Mouse (Mus musculus) naive thymus-derived CD4-positive, alpha-beta T cell, adult 2 months (primary cell): ENCODE results near the gene Csdc2.
"Not testable (repeated sequence)": the region's sequence is repeated elsewhere in the genome, so short reads cannot be mapped to it uniquely, and the experiment has no call there.

Source experiments
- DNase-seq: peaks from one replicate; pipeline ENCODE4 v3.0.0-alpha.2; 2011; ENCODE audit warnings: low read depth

Csdc2 gene

DNA sequence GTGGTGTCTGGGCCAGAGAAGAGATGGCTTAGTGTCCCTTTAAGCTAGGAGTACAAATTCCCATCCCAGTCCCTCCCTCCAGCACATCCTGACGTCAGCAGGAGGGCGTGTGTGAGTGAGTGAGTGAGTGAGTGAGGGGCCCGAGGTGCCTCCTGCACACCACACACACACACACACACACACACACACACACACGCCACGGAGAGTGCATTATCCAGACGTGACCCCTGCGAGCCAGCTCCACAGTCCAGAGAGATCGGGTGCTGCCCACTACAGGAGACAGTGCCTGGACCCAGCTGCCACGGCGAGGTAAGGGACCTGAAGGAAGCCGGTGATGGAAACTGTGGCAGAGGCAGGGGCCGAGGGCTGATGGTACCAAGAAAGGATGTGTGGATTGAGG lies at the start of gene Csdc2:
Gene Csdc2, plus strand, starts transcription at position 81 of the 400 bp plus-strand sequence.
- DNase-seq, result no peak

DNA sequence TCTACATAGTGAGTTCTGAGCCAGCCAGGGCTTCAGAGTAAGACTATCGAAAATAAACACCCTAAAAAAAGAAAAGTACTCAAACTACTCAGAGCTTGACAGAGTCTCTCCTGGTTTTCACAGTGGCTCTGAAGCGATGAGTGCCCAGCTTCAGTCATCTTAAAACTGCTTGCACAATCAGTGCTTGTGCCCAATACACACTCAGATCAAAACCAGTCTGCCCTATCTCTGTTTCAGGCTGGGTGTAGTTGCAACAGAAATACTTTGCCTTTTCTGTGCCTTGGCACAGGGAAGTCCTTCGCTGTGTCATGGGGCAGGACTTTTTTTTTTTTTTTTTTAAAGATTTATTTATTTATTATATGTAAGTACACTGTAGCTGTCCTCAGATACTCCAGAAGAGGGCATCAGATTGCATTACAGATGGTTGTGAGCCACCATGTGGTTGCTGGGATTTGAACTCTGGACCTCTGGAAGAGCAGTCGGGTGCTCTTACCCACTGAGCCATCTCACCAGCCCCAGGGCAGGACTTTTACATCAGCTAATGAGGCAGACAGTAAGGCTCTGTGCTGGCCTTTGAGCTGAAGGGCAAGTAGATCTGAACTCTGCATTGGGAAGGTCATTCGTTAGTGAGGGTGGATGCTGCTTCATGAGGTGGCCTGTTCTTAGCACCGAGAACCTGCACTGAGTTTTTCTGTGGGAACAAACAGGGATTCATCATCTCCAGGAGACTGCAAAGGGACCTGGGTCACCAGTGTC lies 49.6 kb upstream of the Csdc2 start:
- no peak for DNase-seq

DNA sequence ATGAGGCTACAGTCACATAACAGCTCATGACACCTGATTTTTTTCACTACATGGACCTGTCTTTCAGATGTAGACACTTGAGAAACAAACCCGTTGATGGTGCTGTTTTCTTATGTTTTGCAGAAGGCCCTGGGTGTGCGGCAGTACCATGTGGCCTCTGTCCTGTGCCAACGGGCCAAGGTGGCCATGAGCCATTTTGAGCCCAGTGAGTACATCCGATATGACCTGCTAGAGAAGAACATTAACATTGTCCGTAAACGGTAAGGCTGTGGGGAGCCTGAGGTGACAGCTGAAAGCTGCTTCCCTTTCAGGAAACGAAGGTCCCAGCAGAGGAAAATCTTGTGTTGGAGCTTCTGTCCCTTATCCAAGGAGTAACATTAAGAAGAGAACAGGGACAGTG lies 47.4 kb upstream of the Csdc2 start:
- DNase-seq, result no peak

DNA sequence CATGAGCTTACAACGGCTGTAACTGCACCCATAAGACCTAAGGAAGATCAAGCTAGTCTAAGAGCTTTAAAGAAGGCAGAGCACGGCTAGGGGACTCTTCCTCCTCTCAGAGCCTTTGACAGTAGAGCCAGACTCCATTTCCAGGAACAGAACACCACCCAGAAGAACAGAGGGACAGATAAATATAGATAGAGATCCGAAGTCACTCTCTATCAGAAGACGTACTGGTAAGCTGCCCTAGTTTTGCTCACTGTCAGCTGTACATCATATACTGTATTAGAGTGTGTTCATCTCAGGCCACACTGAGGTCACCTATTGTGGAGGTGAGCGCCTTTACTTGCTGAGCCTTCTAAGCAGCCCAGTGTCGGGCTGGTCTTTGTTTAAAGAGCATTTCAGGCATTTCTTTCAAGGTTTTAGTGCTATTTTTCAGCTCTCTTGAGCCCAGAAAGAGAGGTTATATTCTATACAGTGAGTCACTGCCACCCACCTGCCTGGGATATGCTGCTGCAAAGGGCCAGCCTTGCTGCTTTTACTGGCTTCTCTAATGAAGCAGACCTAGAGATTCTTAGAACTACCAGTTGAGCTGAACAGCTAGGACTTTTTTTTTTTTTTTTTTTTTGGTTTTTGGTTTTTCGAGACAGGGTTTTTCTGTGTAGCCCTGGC lies 45.3 kb upstream of the Csdc2 start:
- no peak for DNase-seq

DNA sequence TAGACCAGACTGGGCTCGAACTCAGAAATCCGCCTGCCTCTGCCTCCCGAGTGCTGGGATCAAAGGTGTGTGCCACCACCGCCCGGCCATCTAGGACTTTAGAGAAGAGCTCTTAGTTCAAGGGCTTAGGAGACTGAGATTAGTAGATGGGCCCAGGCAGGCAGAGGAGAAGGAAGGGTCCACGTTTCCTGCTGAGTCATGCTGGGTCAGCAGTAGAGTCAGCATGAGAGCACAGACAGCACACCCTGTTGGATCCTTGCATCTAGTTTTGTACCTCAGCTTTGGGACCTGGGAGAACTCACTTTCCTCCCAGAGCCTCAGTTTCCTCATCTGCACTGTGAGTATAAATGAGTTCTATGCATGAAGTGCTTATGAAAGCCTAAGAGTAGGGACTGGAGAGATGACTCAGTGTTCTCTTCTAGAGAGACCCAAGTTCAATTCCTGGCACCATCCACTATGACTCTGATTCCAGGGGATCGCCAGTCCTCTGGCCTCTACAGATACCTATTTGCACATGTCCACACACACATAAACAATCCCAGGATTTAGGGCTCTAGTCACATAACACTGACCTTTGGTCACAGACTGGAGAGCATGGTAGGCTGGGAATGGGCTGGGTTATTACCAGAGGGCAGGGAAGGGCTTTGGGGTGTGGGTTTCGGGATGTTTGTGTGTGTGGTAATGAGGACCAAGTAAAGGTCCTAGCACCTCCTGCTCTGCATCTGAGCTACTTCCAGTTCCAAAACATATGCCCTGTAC lies 44.6 kb upstream of the Csdc2 start:
- DNase-seq, result no peak

DNA sequence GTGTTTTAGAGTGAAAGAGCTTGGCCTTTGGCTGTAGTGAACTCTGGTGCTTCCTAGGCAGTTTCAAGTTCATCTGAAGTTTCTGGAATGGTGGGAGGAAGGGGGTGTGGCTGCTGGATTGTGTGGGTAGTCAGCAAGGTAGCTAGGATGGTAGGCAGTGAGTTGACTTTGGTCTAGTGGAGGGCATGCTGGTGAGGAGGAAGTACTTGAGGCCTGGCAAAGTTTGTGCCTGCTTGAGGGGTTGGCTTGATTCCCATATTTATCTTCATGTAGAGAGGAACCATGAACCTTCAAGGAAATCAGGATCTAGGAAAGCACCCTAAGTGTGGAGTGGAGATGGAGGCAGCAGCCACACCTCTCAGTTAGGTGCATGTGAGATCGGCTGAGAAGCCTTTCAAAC lies 42.6 kb upstream of the Csdc2 start:
- DNase-seq, result no peak

DNA sequence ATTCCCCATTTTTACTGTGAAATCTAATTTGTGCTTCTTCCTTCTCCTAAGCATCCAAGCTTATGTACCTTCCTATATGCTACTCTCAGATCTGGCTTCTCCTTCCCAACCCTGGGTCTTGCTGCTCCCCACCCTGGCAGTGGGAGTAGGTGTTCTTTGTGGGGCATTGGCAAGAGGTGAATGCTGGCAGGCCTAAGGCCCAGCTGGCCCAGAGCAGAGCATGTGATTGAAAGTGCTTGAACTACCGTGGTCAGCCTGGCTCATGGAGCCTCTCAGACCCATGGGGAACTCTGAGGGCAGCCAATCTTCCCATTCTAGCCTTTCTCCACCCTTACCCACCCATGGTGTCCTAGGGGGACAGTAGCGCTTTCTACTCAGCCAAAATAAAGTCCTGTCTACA lies 40.2 kb upstream of the Csdc2 start:
- no peak for DNase-seq

DNA sequence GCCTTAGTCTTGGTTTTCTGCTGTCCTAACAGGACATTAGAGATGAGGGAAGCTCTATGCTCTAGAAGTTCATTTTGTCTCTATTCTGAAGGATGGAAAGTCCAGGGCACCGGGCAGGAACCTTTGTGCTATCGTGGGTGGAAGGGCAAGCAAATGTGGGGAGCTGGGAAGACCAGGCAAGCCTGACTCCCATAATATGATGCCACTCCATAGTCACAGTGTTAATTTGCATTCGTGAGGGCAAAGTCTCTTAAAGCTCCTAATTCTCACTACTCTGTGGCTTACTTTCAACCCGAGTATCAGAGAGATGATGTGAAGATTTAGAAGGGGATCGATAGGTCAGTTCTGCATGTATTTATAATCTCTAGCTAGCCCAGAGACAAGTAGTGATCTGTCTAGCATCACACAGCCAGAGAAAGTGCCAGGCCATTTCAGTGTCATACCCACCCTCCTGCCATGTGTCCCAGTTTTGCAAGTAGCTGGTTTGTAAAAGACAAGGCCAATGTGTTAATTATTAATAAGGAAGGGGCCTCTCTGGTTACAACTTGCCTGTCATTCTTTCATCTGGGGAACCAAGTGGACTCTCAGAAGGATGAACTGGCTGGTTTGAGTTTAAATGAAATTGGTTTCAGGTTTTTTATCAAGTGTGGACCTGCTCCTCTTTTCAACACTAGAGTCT lies 38.8 kb upstream of the Csdc2 start:
- DNase-seq, result no peak

DNA sequence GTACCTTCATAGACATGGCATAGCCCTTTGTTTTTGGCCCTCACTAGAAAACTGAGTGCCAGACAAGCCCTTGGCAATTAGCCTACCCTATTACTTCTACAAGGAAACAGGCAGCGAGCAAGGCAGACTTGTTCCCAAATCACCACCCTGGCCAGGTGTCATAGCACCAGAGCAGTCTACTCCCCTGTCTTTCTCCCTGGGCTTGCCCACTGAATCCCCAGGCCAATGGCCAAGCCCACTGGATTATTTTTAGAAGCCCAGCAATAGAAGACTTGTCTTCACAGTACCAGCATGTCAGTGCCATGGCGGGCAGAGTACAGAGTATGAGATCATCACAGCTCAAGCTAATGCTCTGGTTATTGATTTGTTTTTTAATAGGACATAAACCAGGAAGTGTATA lies 37.8 kb upstream of the Csdc2 start:
- no peak for DNase-seq

DNA sequence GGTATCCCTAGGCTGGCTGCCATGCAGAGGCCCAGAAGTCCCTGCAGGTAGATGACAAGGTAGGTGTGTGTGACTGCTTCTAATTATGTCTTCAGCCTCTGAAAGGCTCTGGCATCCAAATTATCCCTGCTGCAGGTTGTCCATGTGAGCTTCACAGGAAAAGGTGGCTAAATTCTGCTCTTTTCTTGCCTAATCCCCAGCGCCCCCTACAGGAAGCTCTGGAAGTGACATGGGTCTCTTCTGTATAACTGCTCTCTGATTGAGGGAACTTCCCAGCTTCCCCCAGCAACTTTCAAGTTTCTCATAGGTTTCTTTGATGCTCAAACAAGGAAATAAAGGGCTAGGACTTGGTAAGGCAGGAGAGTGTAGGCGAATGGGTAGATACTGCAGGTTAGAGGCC lies 31.6 kb upstream of the Csdc2 start:
- peak; percentile 83 for DNase-seq

DNA sequence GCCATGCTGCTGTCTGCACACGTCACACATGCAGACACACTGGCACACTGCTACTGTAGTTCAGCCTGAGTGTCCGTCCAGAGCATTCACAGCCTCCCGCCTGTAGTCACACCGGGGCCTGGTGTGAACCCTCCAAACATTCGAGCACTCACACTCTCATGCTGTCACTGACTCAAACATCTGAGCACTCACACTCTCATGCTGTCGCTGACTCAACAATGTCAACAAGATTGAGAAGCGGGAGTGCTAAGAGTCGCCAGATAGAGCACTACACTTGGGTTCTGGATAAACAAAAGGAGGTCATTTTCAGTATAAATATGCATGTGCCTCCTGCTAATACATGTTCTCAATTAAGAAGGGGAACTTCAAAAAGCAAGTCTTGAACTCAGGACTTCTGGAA lies 28.6 kb upstream of the Csdc2 start:
- no peak for DNase-seq

DNA sequence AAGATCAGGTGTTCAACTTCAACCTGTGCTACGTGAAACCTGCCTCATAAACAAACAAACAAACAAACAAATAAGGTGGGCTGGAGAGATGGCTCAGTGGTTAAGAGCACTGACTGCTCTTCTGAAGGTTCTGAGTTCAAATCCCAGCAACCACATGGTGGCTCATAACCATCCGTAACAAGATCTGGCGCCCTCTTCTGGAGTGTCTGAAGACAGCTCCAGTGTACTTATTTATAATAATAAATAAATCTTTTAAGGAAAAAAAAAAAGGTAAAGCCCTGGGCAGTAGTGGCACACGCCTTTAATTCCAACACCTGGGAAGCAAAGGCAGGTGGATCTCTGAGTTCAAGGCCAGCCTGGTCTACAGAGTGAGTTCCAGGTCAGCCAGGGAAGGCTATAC lies 27.8 kb upstream of the Csdc2 start:
- not testable (repeated sequence) for DNase-seq

DNA sequence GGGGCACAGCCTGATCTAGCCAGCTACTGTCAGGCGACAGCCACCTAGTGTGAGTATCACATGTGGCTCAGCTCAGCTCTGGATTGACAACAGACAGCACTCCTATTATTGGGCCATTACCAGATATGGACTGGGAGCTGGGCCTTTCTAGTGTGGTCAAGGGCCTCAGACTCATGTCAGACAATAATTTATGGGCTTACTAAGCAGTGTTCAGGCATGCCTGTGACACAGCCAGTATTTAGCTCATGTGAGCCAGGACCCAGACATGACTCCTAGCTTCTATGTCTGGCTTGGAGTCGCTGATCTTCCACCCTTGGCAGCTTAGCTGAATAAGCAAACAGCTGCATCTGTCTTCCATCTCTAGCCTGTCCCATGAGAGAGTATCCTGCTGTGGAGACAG lies 24.1 kb upstream of the Csdc2 start:
- DNase-seq, result no peak

DNA sequence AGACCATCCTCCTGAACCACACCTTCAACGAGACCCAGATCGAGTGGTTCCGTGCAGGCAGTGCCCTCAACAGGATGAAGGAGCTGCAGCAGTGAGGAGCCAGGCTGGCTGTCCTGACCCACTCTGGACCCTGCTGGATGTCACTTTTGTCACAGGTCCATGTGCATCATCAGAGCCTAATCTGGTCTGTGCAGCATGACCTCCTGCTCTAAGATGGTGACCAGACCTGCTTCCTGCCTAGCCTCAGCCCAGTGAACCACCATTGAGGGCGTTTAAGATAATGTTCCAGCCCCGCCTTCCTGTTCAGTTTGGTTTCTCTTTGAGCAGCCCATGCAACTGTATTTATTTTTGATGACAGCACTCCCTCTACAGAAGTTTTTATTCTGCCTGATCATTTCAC lies 21.9 kb upstream of the Csdc2 start:
- no peak for DNase-seq

DNA sequence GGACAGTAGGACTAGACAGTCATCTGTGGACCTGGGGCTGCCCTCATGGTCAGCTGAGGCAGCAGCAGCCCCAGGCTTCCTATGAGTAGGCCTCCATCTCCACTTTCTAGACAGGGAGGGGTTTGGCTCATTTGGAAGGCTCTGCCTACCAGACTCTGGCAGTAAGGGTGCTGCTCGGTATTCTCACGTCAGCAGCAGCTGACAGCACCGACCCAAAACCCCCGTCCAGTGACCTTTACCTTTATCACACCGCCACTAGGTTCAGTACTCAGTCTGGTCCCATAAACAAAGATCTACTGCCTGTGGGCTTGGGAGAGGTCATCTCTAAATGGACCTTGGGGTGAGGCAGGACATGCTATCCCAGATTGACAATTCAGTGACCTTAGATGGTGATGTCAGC lies 20.9 kb upstream of the Csdc2 start:
- DNase-seq, result no peak

DNA sequence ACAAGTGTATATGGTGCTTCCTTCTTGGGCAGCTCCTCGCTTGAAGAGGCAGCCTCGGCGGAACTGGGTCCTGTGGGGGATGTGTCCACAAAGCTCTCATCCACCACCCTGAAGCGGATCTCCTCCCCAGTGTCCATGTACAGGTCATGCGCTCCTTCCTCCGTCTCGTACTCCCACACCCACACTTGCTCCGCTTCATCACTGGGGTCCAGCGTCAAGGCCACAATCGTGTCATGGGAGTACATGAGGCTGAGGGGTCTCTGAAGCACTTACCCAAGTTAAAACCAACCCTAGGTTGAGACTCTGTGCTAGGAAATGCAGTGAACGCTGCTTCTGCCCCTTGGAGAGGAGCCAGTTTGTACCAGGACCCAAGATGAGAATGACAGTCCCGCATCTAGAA lies 19.4 kb upstream of the Csdc2 start:
- DNase-seq, result no peak

DNA sequence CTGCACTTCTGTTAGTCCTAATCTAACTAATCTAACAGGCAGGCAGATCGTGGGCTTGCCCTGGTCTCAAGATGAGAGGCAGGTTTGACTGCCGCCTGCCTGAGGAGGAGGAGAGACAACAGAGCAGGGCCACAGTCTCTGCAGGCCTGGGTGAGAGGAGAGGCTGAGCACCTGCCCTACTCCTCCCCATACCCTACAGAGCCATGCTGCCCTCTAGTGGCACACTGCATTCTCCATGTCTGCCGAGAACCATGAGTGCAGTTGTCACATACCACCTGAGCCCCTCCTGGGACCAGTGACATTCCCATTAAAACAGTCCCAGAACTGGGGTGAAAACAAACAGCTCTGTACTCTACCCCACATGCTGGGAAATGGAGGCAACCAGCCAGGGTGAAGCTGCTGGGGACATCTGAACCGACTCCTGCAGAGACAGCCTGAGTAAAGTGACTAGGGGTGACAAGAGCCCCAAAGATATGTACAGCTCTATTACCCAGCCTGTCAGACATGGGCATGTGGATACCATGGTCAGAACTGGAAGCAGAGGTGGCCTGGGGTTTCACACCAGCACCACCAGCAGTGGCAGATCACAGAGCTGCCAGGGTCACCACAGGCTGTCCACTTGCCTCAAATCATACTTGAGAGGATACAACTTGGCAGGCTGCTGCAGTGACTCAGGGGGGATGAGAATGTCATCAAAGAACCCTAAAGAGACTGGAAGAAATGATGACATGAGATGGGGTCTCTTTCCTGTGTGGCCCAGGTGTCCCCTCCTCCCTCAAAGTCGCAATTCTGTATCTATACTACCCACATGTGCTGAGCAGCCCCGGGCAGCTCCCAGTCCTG lies 18.7 kb upstream of the Csdc2 start:
- peak; percentile 81 for DNase-seq

DNA sequence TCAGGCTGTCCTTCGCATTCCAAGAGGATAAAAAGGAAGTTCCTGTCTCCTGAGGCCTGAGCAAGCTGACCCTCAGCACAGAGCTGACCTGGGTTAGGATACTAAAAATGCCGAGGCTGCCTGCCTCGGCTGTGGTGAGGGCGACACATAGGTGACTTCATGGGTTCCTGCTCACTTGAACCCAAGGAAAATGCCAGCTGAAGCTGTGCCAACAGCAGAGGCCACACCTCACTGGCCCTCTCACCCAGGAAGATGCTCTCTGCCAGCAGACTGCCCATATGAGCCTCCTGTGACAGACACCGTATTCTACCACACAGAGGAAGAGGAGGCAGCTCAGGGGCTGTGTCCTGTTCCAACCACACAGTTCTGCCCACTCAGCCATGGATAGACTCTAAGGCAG lies 17.5 kb upstream of the Csdc2 start:
- DNase-seq, result no peak

DNA sequence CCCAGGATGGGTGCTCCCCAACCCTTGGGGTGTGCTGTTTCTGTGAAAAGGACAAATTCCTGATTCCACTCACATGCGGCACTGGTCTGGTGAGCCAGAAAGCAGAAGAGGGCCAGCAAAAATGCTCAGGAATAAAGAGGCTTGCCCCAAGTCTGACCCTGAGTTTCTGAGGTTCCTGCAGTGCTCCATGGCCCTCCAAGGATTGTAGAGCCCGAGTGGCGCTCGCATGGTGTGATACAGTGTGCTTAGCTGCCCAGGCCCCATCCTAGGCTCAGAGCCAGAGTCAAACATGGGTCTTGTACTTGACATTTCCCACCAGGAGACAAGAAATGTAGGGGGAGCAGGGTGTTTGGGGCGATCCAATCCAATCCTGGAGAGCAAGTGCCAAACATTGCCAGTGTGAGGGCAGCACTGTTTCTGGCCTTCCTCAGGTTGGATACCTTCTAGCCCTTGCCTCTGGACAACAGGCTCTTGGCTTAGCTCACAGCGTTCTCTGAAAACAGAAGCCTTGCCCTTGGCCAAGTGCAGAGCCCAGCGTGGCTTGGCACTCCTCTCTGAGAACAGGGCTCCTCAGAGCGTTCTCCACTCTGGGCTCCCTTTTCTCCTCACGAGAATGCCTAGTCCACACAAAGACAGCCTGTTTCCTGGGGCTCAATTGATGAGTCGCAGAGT lies 15.9 kb upstream of the Csdc2 start:
- no peak for DNase-seq

DNA sequence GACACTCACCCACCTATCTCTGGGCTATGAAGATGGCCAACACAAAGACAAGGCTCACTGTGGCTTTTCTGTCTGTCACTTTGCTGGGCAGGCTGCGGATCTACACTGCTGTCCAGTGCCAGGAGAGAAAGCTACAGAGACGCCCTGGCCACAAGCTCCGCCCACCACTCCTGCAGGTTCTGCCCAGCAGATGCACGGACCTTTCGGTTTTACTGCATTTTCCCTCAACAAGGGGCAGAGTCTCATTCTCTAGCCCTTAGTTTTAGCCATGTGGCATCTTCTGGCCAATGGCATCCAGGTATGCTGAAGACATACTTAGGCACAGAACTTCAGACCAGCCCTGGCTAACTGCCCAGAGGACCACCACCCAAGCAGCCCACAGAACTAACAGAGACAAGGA lies 15.3 kb upstream of the Csdc2 start:
- no peak for DNase-seq

DNA sequence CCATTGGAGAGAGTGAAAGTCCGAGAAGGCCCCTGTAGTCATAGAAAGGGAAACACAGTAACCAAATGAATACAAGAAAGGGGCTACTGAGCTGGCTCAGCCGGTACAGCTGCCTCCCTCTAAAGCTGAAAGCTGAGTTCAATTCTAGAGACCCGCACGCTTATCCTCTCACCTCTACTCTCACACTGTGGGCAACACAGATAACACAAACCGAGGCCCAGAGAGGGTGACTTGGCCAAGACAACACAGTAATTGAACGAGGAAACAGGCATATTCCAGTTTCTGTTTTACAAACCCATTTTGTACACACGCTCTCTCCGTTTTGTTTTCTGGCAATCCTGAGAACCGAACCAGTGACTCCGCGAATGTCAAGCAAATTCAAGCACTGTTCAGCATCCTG lies 11.6 kb upstream of the Csdc2 start:
- no peak for DNase-seq
